Mouse (Mus musculus) thymus, adult 2 months (tissue): ENCODE measurements at regions not wholly inside any gene's neighbourhood (a gene's known extent, or its start where the extent isn't known, plus 50 kb on each side); places are given as distances from the start of the nearest gene placed in this dataset.

Experiments used
- DNase-seq: peaks from one replicate; pipeline ENCODE4 v3.0.0; 2021
- H3K27ac ChIP-seq: fragments of 200-500 bp; 2 replicates; pipeline ENCODE4 v1.5.1; 2012; ENCODE audit warnings: low read length, control low read depth; ENCODE audit not compliant: control insufficient read depth, insufficient read depth
- H3K27me3 ChIP-seq: fragments of 200-500 bp; 2 replicates; pipeline ENCODE4 v1.6.1; 2012; ENCODE audit warnings: mild to moderate bottlenecking, low read length, moderate library complexity, mixed read lengths; ENCODE audit not compliant: control insufficient read depth, insufficient read depth
- H3K36me3 ChIP-seq: fragments of 200-500 bp; 2 replicates; pipeline ENCODE4 v1.6.1; 2012; ENCODE audit warnings: mild to moderate bottlenecking, low read length, moderate library complexity; ENCODE audit not compliant: control insufficient read depth, insufficient read depth
- H3K4me1 ChIP-seq: fragments of 200-500 bp; replicated peaks from 2 replicates; pipeline ENCODE4 v1.6.1; 2012; ENCODE audit warnings: low read length; ENCODE audit not compliant: control insufficient read depth, insufficient read depth
- H3K4me3 ChIP-seq: fragments of 200-500 bp; 2 replicates; pipeline ENCODE4 v1.5.1; 2012; ENCODE audit warnings: mild to moderate bottlenecking, low read length, control low read depth, moderate library complexity; ENCODE audit not compliant: control insufficient read depth, insufficient read depth
- CTCF ChIP-seq: fragments of 200-500 bp; IDR thresholded peaks from 2 replicates; pipeline ENCODE4 v1.5.1; 2012; ENCODE audit warnings: mild to moderate bottlenecking, control low read depth, low read length, moderate library complexity, borderline replicate concordance; ENCODE audit not compliant: control insufficient read depth, poor library complexity, insufficient read depth; ENCODE audit errors: extremely low read depth
- POLR2A ChIP-seq: fragments of 200-500 bp; IDR thresholded peaks from 2 replicates; pipeline ENCODE4 v1.6.1; 2012; ENCODE audit warnings: mild to moderate bottlenecking, low read length, control low read depth, moderate library complexity; ENCODE audit not compliant: control insufficient read depth, poor library complexity, insufficient read depth; ENCODE audit errors: extremely low read depth
- WGBS: fragments of 180-500 bp; shearing (Covaris S2); methylation state at CpG from one replicate; pipeline ENCODE4 v1.1.7; 2018; 5-methylcytosine and 5-hydroxymethylcytosine counted together

DNA sequence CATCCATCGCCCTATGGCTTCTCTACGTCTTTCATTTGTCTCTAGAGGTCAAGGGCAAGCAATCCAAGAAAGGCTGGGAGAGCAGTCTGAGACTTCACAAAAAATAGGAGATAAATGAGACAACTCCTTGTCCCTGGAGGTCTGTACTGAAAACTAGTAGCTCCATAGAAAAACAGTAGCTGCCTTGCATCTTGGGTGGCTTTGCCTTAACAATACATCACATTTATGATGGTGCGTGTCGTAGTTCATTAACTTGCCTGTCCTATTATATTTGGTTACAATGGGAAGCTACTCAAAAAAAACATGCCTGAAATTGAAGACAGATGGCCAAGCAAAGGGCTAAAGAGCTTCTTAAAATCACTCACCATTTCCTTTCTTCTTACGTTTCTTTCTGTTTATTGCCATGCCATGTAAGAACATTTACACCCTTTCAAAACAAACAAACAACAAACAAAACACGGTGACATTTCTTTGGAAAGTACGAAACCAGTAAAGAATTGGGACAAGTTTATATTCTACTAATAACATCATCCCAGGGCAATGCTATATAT is 211.2 kb upstream of the Hhip start:
- Histone ChIP-seq H3K27ac (no peak overlapping the region), H3K27me3 (no peaks in the 10 kb centered on the region), H3K36me3 (no peaks in the 10 kb centered on the region), H3K4me1 (no peaks in the 10 kb centered on the region), H3K4me3 (no peak overlapping the region)
- no peak for DNase-seq
- 91% methylated on average over 7 of the region's 7 CpGs for WGBS
- TF ChIP-seq POLR2A = no peak
- TF ChIP-seq CTCF = no peak

DNA sequence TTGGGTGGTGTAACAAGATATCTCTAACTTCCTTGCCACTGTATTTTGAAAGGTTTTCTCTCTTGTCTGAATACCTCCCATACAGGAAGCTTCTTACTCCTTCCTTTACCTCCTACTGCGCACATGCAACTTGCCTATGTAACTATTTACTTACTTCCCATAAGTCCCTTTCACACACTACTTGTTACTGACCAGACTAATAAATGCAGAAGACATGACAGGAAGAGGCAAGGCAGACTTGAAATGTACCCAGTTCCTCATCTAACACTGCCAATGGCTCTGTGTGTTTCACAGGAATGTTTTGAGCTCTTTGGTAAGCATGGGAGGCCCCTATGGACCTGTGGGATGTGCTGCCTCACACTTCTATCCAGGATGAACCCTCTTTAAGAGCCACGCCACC is 207.1 kb upstream of the Hhip start:
- H3K36me3 ChIP-seq = no peaks in the 10 kb centered on the region
- no peak for DNase-seq
- H3K27ac ChIP-seq = no peak overlapping the region
- H3K4me1 ChIP-seq = no peaks in the 10 kb centered on the region
- no peak for TF ChIP-seq CTCF
- TF ChIP-seq POLR2A = no peak
- 87% methylated on average over 2 of the region's 2 CpGs for WGBS
- H3K4me3 ChIP-seq = no peak overlapping the region
- H3K27me3 ChIP-seq = no peaks in the 10 kb centered on the region

- H3K36me3 ChIP-seq = no peaks in the 10 kb centered on the region
- no peaks in the 10 kb centered on the region for H3K27me3 ChIP-seq
- no peak overlapping the region for H3K27ac ChIP-seq
- no peak for DNase-seq
- 34% methylated on average over 11 of the region's 11 CpGs for WGBS
- TF ChIP-seq CTCF (no peak), POLR2A (no peak)
- H3K4me1 ChIP-seq = no peaks in the 10 kb centered on the region
- H3K4me3 ChIP-seq = no peak overlapping the region
Observed at GRCm38 (mm10) chr8:80263468-80263945, 205.7 kb upstream of the Hhip start.

GRCm38 (mm10) chr8:80262911-80263310 is 205.1 kb upstream of the Hhip start:
- Histone ChIP-seq H3K4me3 (no peak overlapping the region), H3K27me3 (no peaks in the 10 kb centered on the region), H3K27ac (no peak overlapping the region), H3K36me3 (no peaks in the 10 kb centered on the region), H3K4me1 (no peaks in the 10 kb centered on the region)
- 24% methylated on average over 3 of the region's 3 CpGs for WGBS
- TF ChIP-seq CTCF = no peak
- TF ChIP-seq POLR2A = no peak
- no peak for DNase-seq

DNA sequence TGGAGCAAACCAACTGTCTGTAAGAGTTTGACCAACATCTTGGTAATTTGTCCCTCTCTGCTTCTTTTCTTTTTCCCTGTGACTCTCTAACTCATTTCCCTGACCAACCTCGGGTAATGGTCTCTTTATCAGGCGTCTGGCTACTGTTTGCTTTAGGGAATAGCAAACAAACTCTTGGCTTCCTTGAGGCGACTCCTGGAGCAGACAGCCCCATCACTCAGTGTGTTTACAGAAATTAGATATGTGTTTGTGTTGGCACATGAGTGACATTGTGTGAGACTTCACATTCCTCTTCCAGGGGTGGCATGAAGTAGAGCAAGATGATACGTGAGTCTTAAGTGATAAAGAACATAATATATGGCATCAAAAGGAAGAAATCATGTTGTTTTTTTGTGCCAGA is 195.7 kb upstream of the Hhip start:
- H3K27ac ChIP-seq = no peak overlapping the region
- H3K4me1 ChIP-seq = no peaks in the 10 kb centered on the region
- no peaks in the 10 kb centered on the region for H3K27me3 ChIP-seq
- H3K4me3 ChIP-seq = no peak overlapping the region
- H3K36me3 ChIP-seq = no peaks in the 10 kb centered on the region
- TF ChIP-seq CTCF (no peak), POLR2A (no peak)
- no peak for DNase-seq
- 82% methylated on average over 4 of the region's 4 CpGs for WGBS

GRCm38 (mm10) chr8:80251595-80251994 is 193.8 kb upstream of the Hhip start:
- 76% methylated on average over 3 of the region's 3 CpGs for WGBS
- no peaks in the 10 kb centered on the region for H3K27me3 ChIP-seq
- H3K4me3 ChIP-seq = no peak overlapping the region
- no peaks in the 10 kb centered on the region for H3K36me3 ChIP-seq
- no peak for DNase-seq
- H3K4me1 ChIP-seq = no peaks in the 10 kb centered on the region
- TF ChIP-seq CTCF (no peak), POLR2A (no peak)
- H3K27ac ChIP-seq = no peak overlapping the region
